Mouse (Mus musculus) embryonic facial prominence, embryonic 14.5 days (tissue): ENCODE data around the gene Tfcp2l1. TPM values are rescaled to one million over a fixed set of nuclear protein-coding genes. Genes with fewer than 3 reads are reported as not detected.

Source experiments
- polyA plus RNA-seq: library from polyadenylated mRNA; unstranded; fragments of >200 nt; fragmentation: Nextera tagmentation; extraction: Ambion mirVana; gene quantifications from 2 replicates; pipeline ENCODE4 v1.2.1, GENCODE M21; 2014

The Tfcp2l1 gene
- polyA plus RNA-seq, 1 experiment from 2014 or later: 2.8 TPM

Other genes starting within 250 kb of the Tfcp2l1 start
- 40.3 and 48.6 TPM in 2 replicates for gene Clasp1, start 238.9 kb upstream of the Tfcp2l1 start, polyA plus RNA-seq